Mouse (Mus musculus) small intestine, adult 2 months (tissue): ENCODE data around the gene Dach1.

Experiments used
- CTCF ChIP-seq: fragments of 200-500 bp; IDR thresholded peaks from 2 replicates; pipeline ENCODE4 v1.5.1; 2012; ENCODE audit warnings: low read depth, mild to moderate bottlenecking, control low read depth, inconsistent platforms, low read length, moderate library complexity, mixed read lengths; ENCODE audit not compliant: insufficient replicate concordance, insufficient read length; ENCODE audit errors: extremely low read depth
- POLR2A ChIP-seq: fragments of 200-500 bp; IDR thresholded peaks from 2 replicates; pipeline ENCODE4 v1.6.1; 2012; ENCODE audit warnings: low read depth, mild to moderate bottlenecking, control low read depth, inconsistent platforms, low read length, moderate library complexity

- no peak for TF ChIP-seq POLR2A
- no peak for TF ChIP-seq CTCF
These were observed 1.3 kb downstream of the Dach1 start for GRCm38 (mm10) chr14:98168039-98168907.
